Mouse (Mus musculus): ENCODE measurements around the gene Rasgrf2.

- TF ChIP-seq CTCF (IDR thresholded peaks at IDR 0.05; ENCODE audit: control insufficient read depth, insufficient read depth, low read length), result no peak
- no peak for TF ChIP-seq POLR2A (IDR thresholded peaks at IDR 0.05; ENCODE audit: borderline replicate concordance, control insufficient read depth, low read depth, low read length)
Measured at GRCm38 (mm10) chr13:92067831-92068230, 63.6 kb downstream of the Rasgrf2 start.

Data from bone marrow, adult 2 months (tissue).